Mouse (Mus musculus) midbrain, embryonic 16.5 days (tissue): ENCODE results near the gene Slc52a3. TPM values are rescaled to one million over a fixed set of nuclear protein-coding genes. Genes with fewer than 3 reads are reported as not detected.
"Not testable (repeated sequence)": the region's sequence is repeated elsewhere in the genome, so short reads cannot be mapped to it uniquely, and the experiment has no call there.

Source experiments
- ATAC-seq: fragments of 200-750 bp; cut with Nextera tagmentation; 2 replicates; pipeline ENCODE4 v1.8.0; 2017; ENCODE audit warnings: moderate TSS enrichment
- H3K27ac ChIP-seq: fragments of 300-500 bp; sonication (generic); 2 replicates; pipeline ENCODE4 v1.5.1; 2014; ENCODE audit warnings: mild to moderate bottlenecking, low read length, mixed read lengths
- H3K27me3 ChIP-seq: fragments of 300-500 bp; sonication (generic); 2 replicates; pipeline ENCODE4 v1.6.1; 2014; ENCODE audit warnings: low read depth, low read length, mixed read lengths; ENCODE audit not compliant: control insufficient read depth, insufficient read depth
- H3K36me3 ChIP-seq: fragments of 300-500 bp; sonication (generic); 2 replicates; pipeline ENCODE4 v1.6.1; 2014; ENCODE audit warnings: mild to moderate bottlenecking, low read length, moderate library complexity, mixed read lengths; ENCODE audit not compliant: control insufficient read depth, insufficient read depth
- H3K4me1 ChIP-seq: fragments of 300-500 bp; sonication (generic); 2 replicates; pipeline ENCODE4 v1.6.1; 2014; ENCODE audit warnings: mild to moderate bottlenecking, low read length, mixed read lengths; ENCODE audit not compliant: control insufficient read depth, insufficient read depth
- H3K4me2 ChIP-seq: fragments of 300-500 bp; sonication (generic); 2 replicates; pipeline ENCODE4 v1.6.1; 2014; ENCODE audit warnings: mild to moderate bottlenecking, low read length, mixed read lengths
- H3K4me3 ChIP-seq: fragments of 300-500 bp; sonication (generic); 2 replicates; pipeline ENCODE4 v1.5.1; 2014; ENCODE audit warnings: low read depth, mild to moderate bottlenecking, low read length, moderate library complexity, mixed read lengths
- H3K9ac ChIP-seq: fragments of 300-500 bp; sonication (generic); 2 replicates; pipeline ENCODE4 v1.6.1; 2014; ENCODE audit warnings: low read depth, low read length, mixed read lengths
- H3K9me3 ChIP-seq: fragments of 300-500 bp; sonication (generic); replicated peaks from 2 replicates; pipeline ENCODE4 v1.6.1; 2014; ENCODE audit warnings: mild to moderate bottlenecking, low read length, mixed read lengths; ENCODE audit not compliant: control insufficient read depth, poor library complexity, severe bottlenecking
- WGBS: fragments of 180-500 bp; shearing (Covaris S2); extraction: QIAGEN DNeasy Blood & Tissue Kit; methylation state at CpG from one replicate; pipeline ENCODE4 v1.1.7; 2014; 5-methylcytosine and 5-hydroxymethylcytosine counted together
- polyA plus RNA-seq: library from polyadenylated mRNA; unstranded; fragments of >200 nt; fragmentation: Nextera tagmentation; extraction: Ambion mirVana; gene quantifications from 2 replicates; pipeline ENCODE4 v1.2.1, GENCODE M21; 2015

Gene Slc52a3
- polyA plus RNA-seq, 1 experiment from 2014 or later = 1.4 TPM

DNA sequence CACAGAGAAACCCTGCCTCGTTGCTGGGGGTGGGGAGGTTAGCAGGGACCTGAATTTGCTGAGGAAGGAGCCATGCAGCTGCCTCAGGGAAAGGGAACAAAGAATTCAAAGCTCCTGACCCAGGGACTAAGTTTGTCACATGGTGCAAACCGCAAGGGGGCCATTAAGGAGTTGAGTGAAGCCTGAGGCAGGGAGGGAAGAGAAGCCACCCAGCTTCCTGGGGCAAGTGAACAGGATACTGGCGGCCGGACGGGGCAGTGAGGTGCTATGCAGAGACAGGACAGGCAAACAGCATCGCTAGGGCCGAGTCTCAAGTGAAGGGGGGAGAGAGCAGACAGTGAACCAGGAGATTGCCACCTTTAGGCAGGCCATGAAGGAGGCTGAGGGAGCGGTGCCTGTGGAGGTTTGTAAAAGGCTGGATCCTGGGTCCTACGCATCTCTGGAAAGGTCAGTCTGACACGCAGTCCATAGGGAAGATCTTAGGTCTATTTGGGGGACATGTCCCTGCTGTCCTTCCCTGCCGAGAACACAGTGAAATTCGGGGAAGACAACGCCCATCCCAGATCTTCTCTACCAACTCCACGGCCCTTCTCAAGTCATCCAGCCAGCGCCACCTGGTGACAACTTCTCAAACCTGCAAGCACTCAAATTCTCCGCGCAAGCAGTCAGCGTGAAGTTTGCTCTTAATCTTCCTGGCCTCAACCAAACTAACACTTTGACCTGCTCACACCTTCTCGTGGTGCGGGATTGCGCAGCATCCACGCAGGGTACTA, 1.8 kb upstream of the Slc52a3 start:
- peaks cover 24% of the 10 kb centered on the region for H3K27me3 ChIP-seq
- H3K4me2 ChIP-seq = peak overlapping the region; percentile 47
- H3K9me3 ChIP-seq = no peaks in the 10 kb centered on the region
- ATAC-seq = peak; percentile 43; the same call in 1 of the 2 replicates
- 0 out of 2 replicates have a peak overlapping the region, but pooled peaks have one; percentile 2 for H3K9ac ChIP-seq
- no peaks in the 10 kb centered on the region for H3K4me1 ChIP-seq
- no peak overlapping the region for H3K27ac ChIP-seq
- 6% methylated on average over 22 of the region's 22 CpGs for WGBS
- no peaks in the 10 kb centered on the region for H3K36me3 ChIP-seq
- peak overlapping the region; percentile 21; the same call in 1 of the 2 replicates for H3K4me3 ChIP-seq

DNA sequence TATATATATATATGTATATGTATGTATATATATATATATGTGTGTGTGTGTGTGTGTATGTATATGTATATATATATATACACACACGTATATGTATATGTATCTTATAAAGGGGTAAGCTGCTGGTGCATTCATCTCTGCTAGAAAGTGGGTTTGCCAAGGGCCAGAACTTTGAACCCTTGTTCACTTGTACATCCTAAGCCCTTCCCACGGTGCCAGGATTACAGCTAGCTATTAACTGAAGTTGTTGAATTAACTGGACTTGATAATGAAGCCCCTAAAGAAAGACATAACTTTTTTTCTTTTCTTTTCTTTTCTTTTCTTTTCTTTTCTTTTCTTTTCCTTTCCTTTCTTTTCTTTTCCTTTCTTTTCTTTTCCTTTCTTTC, 872 bp downstream of the Slc52a3 start:
- ATAC-seq, H3K27ac ChIP-seq, H3K4me3 ChIP-seq, H3K9me3 ChIP-seq, H3K4me2 ChIP-seq, H3K9ac ChIP-seq, H3K4me1 ChIP-seq, H3K36me3 ChIP-seq: not testable (repeated sequence)
- 47% methylated on average over 2 of the region's 2 CpGs for WGBS
- peaks cover 24% of the 10 kb centered on the region for H3K27me3 ChIP-seq

DNA sequence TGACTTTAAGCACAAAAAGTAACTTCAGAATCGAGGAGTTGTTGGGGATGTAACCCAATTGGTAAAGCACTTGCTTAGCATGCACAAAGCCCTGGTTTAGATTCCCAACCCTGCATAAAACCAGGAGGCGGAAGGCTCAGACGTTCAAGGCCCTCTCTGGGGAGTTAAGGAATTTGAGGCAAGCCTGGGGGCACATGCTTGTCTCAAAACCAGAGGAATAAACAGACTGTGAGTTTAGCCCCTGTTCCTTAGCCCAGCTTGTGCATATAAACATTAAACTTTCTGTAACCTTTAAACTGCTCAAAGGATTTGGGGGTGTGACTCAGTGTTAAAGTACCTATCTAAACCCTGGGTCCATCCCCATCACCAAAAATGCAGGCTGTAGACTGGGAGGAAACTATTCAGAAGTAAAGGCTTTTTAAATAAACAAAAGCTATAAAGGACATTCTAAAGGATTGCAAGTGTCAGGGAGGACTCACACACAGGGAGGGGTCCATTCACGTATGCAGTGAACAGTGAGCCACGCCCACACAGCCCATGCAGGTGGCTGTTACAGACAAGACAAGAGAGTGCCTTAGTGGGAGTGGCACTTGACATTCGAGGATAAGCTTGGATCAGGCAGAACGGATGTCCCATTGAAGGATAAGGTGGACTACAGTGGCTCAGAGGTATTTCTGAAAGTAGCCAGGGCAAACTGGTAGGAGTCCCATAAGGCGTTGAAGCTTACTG, 1.6 kb downstream of the Slc52a3 start:
- H3K9ac ChIP-seq = no peak overlapping the region
- 55% methylated on average over 8 of the region's 8 CpGs for WGBS
- no peak for ATAC-seq
- H3K36me3 ChIP-seq = no peaks in the 10 kb centered on the region
- H3K27ac ChIP-seq = no peak overlapping the region
- no peak overlapping the region for H3K4me2 ChIP-seq
- H3K4me3 ChIP-seq = no peak overlapping the region
- no peaks in the 10 kb centered on the region for H3K9me3 ChIP-seq
- peaks cover 24% of the 10 kb centered on the region for H3K27me3 ChIP-seq
- H3K4me1 ChIP-seq = 0 out of 2 replicates have a peak, but pooled peaks cover 3% of the 10 kb centered on the region

DNA sequence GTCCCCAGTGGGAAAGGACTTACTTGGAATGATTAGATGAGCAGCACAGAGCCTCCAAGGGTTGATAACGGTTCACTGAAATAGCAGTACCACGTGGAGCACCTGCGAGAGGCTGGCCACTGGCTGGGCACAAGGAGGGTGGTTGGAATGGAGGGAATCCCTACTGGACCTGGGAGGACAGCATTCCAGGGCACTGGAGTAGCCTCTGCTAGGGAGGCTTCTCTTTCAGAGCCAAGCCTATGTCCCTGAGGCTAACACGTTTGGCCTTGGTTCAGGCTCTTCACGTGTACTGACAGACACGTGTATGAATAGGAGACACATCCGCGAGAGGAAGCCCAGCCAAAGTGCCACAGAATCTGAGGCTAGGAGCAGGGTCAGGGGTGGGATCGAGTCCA, 2.2 kb downstream of the Slc52a3 start:
- no peaks in the 10 kb centered on the region for H3K36me3 ChIP-seq
- H3K4me1 ChIP-seq = 0 out of 2 replicates have a peak, but pooled peaks cover 3% of the 10 kb centered on the region
- no peak overlapping the region for H3K4me2 ChIP-seq
- H3K4me3 ChIP-seq = no peak overlapping the region
- H3K9me3 ChIP-seq = no peaks in the 10 kb centered on the region
- 72% methylated on average over 9 of the region's 9 CpGs for WGBS
- H3K27ac ChIP-seq = no peak overlapping the region
- H3K27me3 ChIP-seq = peaks cover 24% of the 10 kb centered on the region
- ATAC-seq = no peak
- H3K9ac ChIP-seq = no peak overlapping the region

DNA sequence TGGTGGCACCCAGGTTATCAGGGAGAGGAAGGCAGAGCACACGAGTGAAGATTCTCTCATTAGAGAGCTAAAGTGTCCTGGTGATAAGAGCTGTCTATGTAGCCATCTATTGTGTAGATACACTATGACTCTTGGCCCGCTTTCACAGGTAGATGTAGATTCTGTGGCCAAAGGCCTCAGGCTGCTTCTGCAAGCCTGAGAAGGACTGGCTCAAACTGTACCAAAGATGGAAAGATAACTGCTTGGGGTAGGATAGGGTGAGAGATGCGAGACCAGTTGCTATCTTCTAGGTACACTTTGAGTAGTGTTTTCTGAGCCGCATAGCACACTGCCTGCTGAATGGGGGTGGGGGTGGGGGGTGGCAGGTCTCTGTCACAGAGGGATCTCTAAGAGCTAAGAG, 2.6 kb downstream of the Slc52a3 start:
- no peak for ATAC-seq
- Histone ChIP-seq H3K4me2 (no peak overlapping the region), H3K27me3 (peaks cover 24% of the 10 kb centered on the region), H3K36me3 (no peaks in the 10 kb centered on the region), H3K4me1 (0 out of 2 replicates have a peak, but pooled peaks cover 3% of the 10 kb centered on the region), H3K9me3 (no peaks in the 10 kb centered on the region), H3K9ac (no peak overlapping the region), H3K4me3 (no peak overlapping the region), H3K27ac (no peak overlapping the region)
- WGBS = 78% methylated on average over 4 of the region's 4 CpGs

DNA sequence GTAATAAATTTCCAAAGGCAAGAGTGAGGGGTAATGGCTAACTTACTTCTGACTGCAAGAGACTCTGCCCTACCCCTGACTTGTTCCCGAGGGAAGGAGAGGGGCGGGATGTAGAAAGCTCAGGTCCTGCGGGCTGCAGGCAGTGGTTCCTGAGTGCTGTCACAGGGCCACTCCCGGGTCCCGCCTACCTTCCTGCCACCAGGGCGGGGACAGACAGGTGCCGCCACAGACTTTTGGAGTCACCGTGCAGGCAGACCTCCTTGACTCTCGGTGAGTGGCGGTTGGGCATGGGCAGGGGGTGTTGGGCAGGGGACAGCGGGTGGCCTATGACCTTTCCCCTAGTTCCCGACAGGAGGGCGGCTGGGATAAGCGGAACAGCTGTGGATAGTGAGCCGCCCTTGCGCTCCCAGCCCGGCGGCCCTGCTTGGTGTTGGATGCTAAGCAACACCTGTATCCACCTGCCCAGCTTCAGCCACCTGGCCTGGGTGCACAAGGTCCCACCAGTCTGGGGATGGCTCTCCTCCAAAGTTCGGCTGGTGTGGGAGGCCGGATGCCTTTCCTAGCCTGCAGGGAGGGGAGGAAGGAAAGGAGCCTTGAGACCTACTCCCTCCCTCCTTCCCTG, 3.5 kb downstream of the Slc52a3 start:
- Histone ChIP-seq H3K4me3 (no peak overlapping the region), H3K9ac (no peak overlapping the region), H3K9me3 (no peaks in the 10 kb centered on the region), H3K4me2 (no peak overlapping the region), H3K27me3 (peaks cover 24% of the 10 kb centered on the region), H3K27ac (no peak overlapping the region), H3K36me3 (no peaks in the 10 kb centered on the region), H3K4me1 (0 out of 2 replicates have a peak, but pooled peaks cover 3% of the 10 kb centered on the region)
- ATAC-seq = no peak
- WGBS = 10% methylated on average over 20 of the region's 20 CpGs

DNA sequence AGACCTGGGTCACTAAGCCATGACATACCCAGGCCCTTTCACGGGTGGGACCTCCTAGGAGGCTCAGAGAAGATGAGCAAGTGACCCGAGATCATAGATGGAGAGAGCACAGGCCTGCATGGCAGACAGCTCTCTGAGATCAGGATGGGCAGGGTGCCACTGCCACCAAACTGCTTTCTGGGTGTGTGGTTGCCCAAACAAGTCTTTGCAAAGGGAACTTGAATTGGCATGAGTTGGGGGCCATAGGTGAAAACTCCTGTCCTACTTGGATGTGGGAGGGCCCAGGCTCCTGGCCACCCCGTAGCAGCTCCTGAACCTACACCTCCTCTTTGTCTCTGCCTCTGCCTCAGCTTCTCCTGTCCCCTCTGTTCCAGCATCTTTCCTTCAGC, 4.0 kb downstream of the Slc52a3 start:
- Histone ChIP-seq H3K27ac (no peak overlapping the region), H3K9ac (no peak overlapping the region), H3K4me3 (no peak overlapping the region), H3K4me2 (no peak overlapping the region), H3K4me1 (0 out of 2 replicates have a peak, but pooled peaks cover 3% of the 10 kb centered on the region), H3K36me3 (no peaks in the 10 kb centered on the region), H3K9me3 (no peaks in the 10 kb centered on the region), H3K27me3 (peaks cover 22% of the 10 kb centered on the region)
- 48% methylated on average over 3 of the region's 3 CpGs for WGBS
- ATAC-seq = no peak

DNA sequence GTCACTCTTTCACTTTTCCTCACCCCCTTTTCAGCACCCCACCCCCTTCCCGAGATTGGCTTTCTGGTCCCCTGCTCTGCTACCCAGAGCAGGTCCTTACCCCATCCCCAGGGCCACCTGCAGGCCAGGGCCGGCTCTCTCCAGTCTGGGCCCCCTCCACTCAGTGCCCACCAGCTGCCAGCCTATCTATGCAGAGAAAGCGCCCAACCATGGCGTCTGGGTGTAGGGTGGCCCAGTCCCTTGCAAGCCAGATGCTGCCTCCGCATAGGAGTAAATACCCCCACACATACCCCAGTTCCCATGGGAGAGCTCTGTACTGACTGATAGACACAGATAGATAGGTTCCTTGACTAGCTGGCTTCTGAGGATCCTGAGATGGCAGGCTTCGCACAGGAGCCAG, 4.4 kb downstream of the Slc52a3 start:
- no peak overlapping the region for H3K4me2 ChIP-seq
- ATAC-seq = no peak
- H3K4me3 ChIP-seq = no peak overlapping the region
- H3K9ac ChIP-seq = no peak overlapping the region
- H3K4me1 ChIP-seq = 0 out of 2 replicates have a peak, but pooled peaks cover 3% of the 10 kb centered on the region
- peaks cover 21% of the 10 kb centered on the region for H3K27me3 ChIP-seq
- no peaks in the 10 kb centered on the region for H3K36me3 ChIP-seq
- H3K27ac ChIP-seq = no peak overlapping the region
- 57% methylated on average over 6 of the region's 6 CpGs for WGBS
- no peaks in the 10 kb centered on the region for H3K9me3 ChIP-seq
